Mouse (Mus musculus): ENCODE data around the gene Amdhd1. TPM values are rescaled to one million over a fixed set of nuclear protein-coding genes. Genes with fewer than 3 reads are reported as not detected.

Amdhd1 gene
- polyA plus RNA-seq, 1 experiment from 2014 or later: not detected

GRCm38 (mm10) chr10:93544172-93544571 lies 4.3 kb upstream of the Amdhd1 start:
- WGBS: 80% methylated on average over 5 of the region's 5 CpGs
- H3K4me1 ChIP-seq (ENCODE audit: control insufficient read depth, insufficient read depth, low read length): 0 out of 2 replicates have a peak, but pooled peaks cover 6% of the 10 kb centered on the region
- no peak overlapping the region for H3K27ac ChIP-seq (ENCODE audit: low read depth, low read length)
- H3K4me2 ChIP-seq (ENCODE audit: low read depth, low read length): no peak overlapping the region
- no peaks in the 10 kb centered on the region for H3K9me3 ChIP-seq (ENCODE audit: control insufficient read depth, low read length)
- no peak overlapping the region for H3K4me3 ChIP-seq (ENCODE audit: low read depth, low read length)
- no peaks in the 10 kb centered on the region for H3K27me3 ChIP-seq (ENCODE audit: control insufficient read depth, insufficient read depth, low read length)
- no peaks in the 10 kb centered on the region for H3K36me3 ChIP-seq (ENCODE audit: control insufficient read depth, insufficient read depth, low read length)
- no peak for ATAC-seq (ENCODE audit: low read depth)
- H3K9ac ChIP-seq (replicated peaks; ENCODE audit: low read depth, low read length): no peak overlapping the region

DNA sequence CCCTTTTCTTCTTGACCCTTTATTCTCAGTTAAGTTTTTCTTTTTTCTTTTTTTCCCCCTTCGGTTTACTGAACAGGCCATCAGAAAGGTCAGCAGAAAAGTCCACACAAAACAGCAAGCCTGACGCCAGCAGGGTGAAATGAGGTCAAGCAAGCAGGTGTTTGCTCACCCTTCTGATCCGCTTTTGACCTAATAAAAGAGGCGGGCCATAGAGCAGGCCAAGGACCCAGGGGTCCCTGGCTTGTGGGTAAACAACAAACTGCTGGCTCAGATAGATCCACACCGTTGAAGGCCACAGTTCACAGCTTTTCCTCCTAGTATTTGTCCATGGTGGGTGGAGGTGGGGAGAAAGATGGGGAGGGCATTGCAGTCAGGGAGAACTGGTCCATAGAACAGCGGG lies 3.3 kb upstream of the Amdhd1 start:
- no peak for ATAC-seq (ENCODE audit: low read depth)
- Histone ChIP-seq H3K4me1 (ENCODE audit: control insufficient read depth, insufficient read depth, low read length) (0 out of 2 replicates have a peak, but pooled peaks cover 6% of the 10 kb centered on the region), H3K27ac (ENCODE audit: low read depth, low read length) (no peak overlapping the region), H3K9ac (replicated peaks; ENCODE audit: low read depth, low read length) (no peak overlapping the region), H3K4me2 (ENCODE audit: low read depth, low read length) (no peak overlapping the region), H3K4me3 (ENCODE audit: low read depth, low read length) (no peak overlapping the region), H3K27me3 (ENCODE audit: control insufficient read depth, insufficient read depth, low read length) (no peaks in the 10 kb centered on the region), H3K36me3 (ENCODE audit: control insufficient read depth, insufficient read depth, low read length) (no peaks in the 10 kb centered on the region), H3K9me3 (ENCODE audit: control insufficient read depth, low read length) (no peaks in the 10 kb centered on the region)
- WGBS: 55% methylated on average over 6 of the region's 6 CpGs

DNA sequence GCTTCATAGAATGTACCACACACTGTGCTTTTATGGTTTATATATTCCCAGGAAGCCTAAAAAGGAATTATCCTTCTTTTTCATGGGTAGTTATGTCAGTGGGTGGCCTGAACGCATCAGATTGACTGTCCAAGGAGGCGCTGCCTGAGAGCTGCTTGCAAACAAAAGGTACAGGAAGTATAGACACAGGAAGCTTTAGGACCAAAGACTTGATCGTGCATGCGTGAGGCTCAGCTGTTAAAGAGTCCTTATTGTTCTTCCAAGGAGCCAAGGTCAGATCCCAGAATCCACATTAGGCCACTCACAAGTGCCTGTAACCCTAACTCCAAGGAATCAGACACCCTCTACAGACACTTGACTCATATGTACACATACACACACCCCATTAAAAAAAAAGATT lies 2.5 kb upstream of the Amdhd1 start:
- ATAC-seq (ENCODE audit: low read depth): no peak
- H3K9me3 ChIP-seq (ENCODE audit: control insufficient read depth, low read length): no peaks in the 10 kb centered on the region
- H3K4me2 ChIP-seq (ENCODE audit: low read depth, low read length): no peak overlapping the region
- no peak overlapping the region for H3K4me3 ChIP-seq (ENCODE audit: low read depth, low read length)
- H3K4me1 ChIP-seq (ENCODE audit: control insufficient read depth, insufficient read depth, low read length): 0 out of 2 replicates have a peak, but pooled peaks cover 6% of the 10 kb centered on the region
- H3K27ac ChIP-seq (ENCODE audit: low read depth, low read length): no peak overlapping the region
- H3K9ac ChIP-seq (replicated peaks; ENCODE audit: low read depth, low read length): no peak overlapping the region
- H3K27me3 ChIP-seq (ENCODE audit: control insufficient read depth, insufficient read depth, low read length): no peaks in the 10 kb centered on the region
- no peaks in the 10 kb centered on the region for H3K36me3 ChIP-seq (ENCODE audit: control insufficient read depth, insufficient read depth, low read length)
- 25% methylated on average over 4 of the region's 4 CpGs for WGBS

DNA sequence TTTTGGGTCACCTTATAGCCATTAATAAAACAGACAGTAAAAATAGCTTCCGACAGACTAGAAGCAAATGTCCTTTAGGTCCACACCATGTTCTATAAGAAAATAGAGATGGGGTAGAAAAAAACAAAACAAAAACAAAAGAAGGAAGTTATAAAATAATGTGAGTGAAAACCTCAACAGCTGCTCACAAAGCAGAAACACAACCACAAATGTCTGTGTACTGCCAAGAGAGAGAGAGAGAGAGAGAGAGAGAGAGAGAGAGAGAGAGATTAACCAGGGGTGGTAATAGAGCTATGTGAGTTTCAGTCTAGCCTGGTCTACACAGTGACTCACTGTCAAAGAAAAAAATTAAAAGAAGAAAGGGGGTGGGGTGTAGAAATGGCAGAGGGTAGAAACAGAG lies 1.8 kb upstream of the Amdhd1 start:
- H3K4me1 ChIP-seq (ENCODE audit: control insufficient read depth, insufficient read depth, low read length): 0 out of 2 replicates have a peak, but pooled peaks cover 6% of the 10 kb centered on the region
- H3K9me3 ChIP-seq (ENCODE audit: control insufficient read depth, low read length): no peaks in the 10 kb centered on the region
- no peaks in the 10 kb centered on the region for H3K36me3 ChIP-seq (ENCODE audit: control insufficient read depth, insufficient read depth, low read length)
- WGBS: 83% methylated on average over 1 of the region's 1 CpGs
- no peak overlapping the region for H3K4me2 ChIP-seq (ENCODE audit: low read depth, low read length)
- no peak overlapping the region for H3K4me3 ChIP-seq (ENCODE audit: low read depth, low read length)
- H3K9ac ChIP-seq (replicated peaks; ENCODE audit: low read depth, low read length): no peak overlapping the region
- no peak overlapping the region for H3K27ac ChIP-seq (ENCODE audit: low read depth, low read length)
- H3K27me3 ChIP-seq (ENCODE audit: control insufficient read depth, insufficient read depth, low read length): no peaks in the 10 kb centered on the region
- no peak for ATAC-seq (ENCODE audit: low read depth)

GRCm38 (mm10) chr10:93540431-93541210 lies 788 bp upstream of the Amdhd1 start, which contains the start of gene Ccdc38:
Ccdc38 (plus strand) TSS chr10:93540632.
- peak within 1 kb of the TSS; percentile 63 for H3K4me2 ChIP-seq (ENCODE audit: low read depth, low read length)
- H3K9ac ChIP-seq (replicated peaks; ENCODE audit: low read depth, low read length): 0 out of 2 replicates have a peak within 1 kb of the TSS, but pooled peaks have one; percentile 12
- no peaks in the 10 kb centered on the region for H3K36me3 ChIP-seq (ENCODE audit: control insufficient read depth, insufficient read depth, low read length)
- no peaks in the 10 kb centered on the region for H3K27me3 ChIP-seq (ENCODE audit: control insufficient read depth, insufficient read depth, low read length)
- no peak within 1 kb of the TSS for H3K27ac ChIP-seq (ENCODE audit: low read depth, low read length)
- H3K9me3 ChIP-seq (ENCODE audit: control insufficient read depth, low read length): no peaks in the 10 kb centered on the region
- H3K4me3 ChIP-seq (ENCODE audit: low read depth, low read length): peak within 1 kb of the TSS; percentile 27
- H3K4me1 ChIP-seq (ENCODE audit: control insufficient read depth, insufficient read depth, low read length): 0 out of 2 replicates have a peak, but pooled peaks cover 6% of the 10 kb centered on the region
- no peak for ATAC-seq (ENCODE audit: low read depth)
- 77% methylated on average over 17 of the region's 17 CpGs for whole genome bisulfite sequencing

GRCm38 (mm10) chr10:93538818-93539217 lies 1.0 kb downstream of the Amdhd1 start:
- no peaks in the 10 kb centered on the region for H3K36me3 ChIP-seq (ENCODE audit: control insufficient read depth, insufficient read depth, low read length)
- WGBS: 50% methylated on average over 6 of the region's 6 CpGs
- ATAC-seq (ENCODE audit: low read depth): no peak

DNA sequence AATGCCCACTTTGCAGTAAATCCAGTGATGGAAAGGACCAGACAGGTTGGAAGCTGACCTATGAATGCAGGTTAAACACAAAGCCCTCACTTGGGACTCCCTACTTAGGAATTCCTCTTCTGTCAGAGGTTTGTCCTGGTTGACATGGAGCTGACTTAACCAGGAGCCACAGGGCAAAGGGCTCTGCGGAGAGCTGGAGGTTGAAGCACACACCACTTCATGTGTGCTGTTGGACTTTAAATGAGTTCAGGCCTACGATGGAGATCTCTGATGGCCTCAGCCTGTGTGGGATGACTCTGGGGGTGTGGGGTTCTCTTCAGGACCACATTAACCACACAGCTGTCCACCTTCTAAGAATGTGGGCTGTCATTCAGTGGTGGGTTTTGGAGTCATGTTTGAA lies 1.5 kb downstream of the Amdhd1 start:
- ATAC-seq (ENCODE audit: low read depth): no peak
- 0 out of 2 replicates have a peak, but pooled peaks cover 6% of the 10 kb centered on the region for H3K4me1 ChIP-seq (ENCODE audit: control insufficient read depth, insufficient read depth, low read length)
- no peak overlapping the region for H3K9ac ChIP-seq (replicated peaks; ENCODE audit: low read depth, low read length)
- no peak overlapping the region for H3K4me3 ChIP-seq (ENCODE audit: low read depth, low read length)
- H3K27me3 ChIP-seq (ENCODE audit: control insufficient read depth, insufficient read depth, low read length): no peaks in the 10 kb centered on the region
- WGBS: 91% methylated on average over 2 of the region's 2 CpGs
- no peaks in the 10 kb centered on the region for H3K36me3 ChIP-seq (ENCODE audit: control insufficient read depth, insufficient read depth, low read length)
- H3K27ac ChIP-seq (ENCODE audit: low read depth, low read length): no peak overlapping the region
- H3K9me3 ChIP-seq (ENCODE audit: control insufficient read depth, low read length): no peaks in the 10 kb centered on the region
- no peak overlapping the region for H3K4me2 ChIP-seq (ENCODE audit: low read depth, low read length)

More at GRCm38 (mm10) chr10:93538818-93539217, 1.0 kb downstream of the Amdhd1 start:
- Histone ChIP-seq H3K4me1 (ENCODE audit: control insufficient read depth, insufficient read depth, low read length) (0 out of 2 replicates have a peak, but pooled peaks cover 6% of the 10 kb centered on the region), H3K4me3 (ENCODE audit: low read depth, low read length) (no peak overlapping the region), H3K9me3 (ENCODE audit: control insufficient read depth, low read length) (no peaks in the 10 kb centered on the region), H3K9ac (replicated peaks; ENCODE audit: low read depth, low read length) (no peak overlapping the region), H3K4me2 (ENCODE audit: low read depth, low read length) (no peak overlapping the region), H3K27me3 (ENCODE audit: control insufficient read depth, insufficient read depth, low read length) (no peaks in the 10 kb centered on the region), H3K27ac (ENCODE audit: low read depth, low read length) (no peak overlapping the region)

GRCm38 (mm10) chr10:93525329-93525728 lies 14.5 kb downstream of the Amdhd1 start:
- ATAC-seq (ENCODE audit: low read depth): no peak
- no peaks in the 10 kb centered on the region for H3K36me3 ChIP-seq (ENCODE audit: control insufficient read depth, insufficient read depth, low read length)
- 83% methylated on average over 1 of the region's 1 CpGs for WGBS

GRCm38 (mm10) chr10:93520994-93521393 lies 18.8 kb downstream of the Amdhd1 start:
- WGBS: 70% methylated on average over 4 of the region's 4 CpGs
- no peaks in the 10 kb centered on the region for H3K4me1 ChIP-seq (ENCODE audit: control insufficient read depth, insufficient read depth, low read length)
- no peaks in the 10 kb centered on the region for H3K36me3 ChIP-seq (ENCODE audit: control insufficient read depth, insufficient read depth, low read length)
- H3K27me3 ChIP-seq (ENCODE audit: control insufficient read depth, insufficient read depth, low read length): no peaks in the 10 kb centered on the region
- no peak for ATAC-seq (ENCODE audit: low read depth)
- H3K4me3 ChIP-seq (ENCODE audit: low read depth, low read length): no peak overlapping the region
- H3K27ac ChIP-seq (ENCODE audit: low read depth, low read length): no peak overlapping the region
- no peak overlapping the region for H3K4me2 ChIP-seq (ENCODE audit: low read depth, low read length)
- no peak overlapping the region for H3K9ac ChIP-seq (replicated peaks; ENCODE audit: low read depth, low read length)
- H3K9me3 ChIP-seq (ENCODE audit: control insufficient read depth, low read length): no peaks in the 10 kb centered on the region

More at GRCm38 (mm10) chr10:93525329-93525728, 14.5 kb downstream of the Amdhd1 start:
- Histone ChIP-seq H3K4me1 (ENCODE audit: control insufficient read depth, insufficient read depth, low read length) (no peaks in the 10 kb centered on the region), H3K4me2 (ENCODE audit: low read depth, low read length) (no peak overlapping the region), H3K27me3 (ENCODE audit: control insufficient read depth, insufficient read depth, low read length) (no peaks in the 10 kb centered on the region), H3K9me3 (ENCODE audit: control insufficient read depth, low read length) (no peaks in the 10 kb centered on the region), H3K4me3 (ENCODE audit: low read depth, low read length) (no peak overlapping the region), H3K27ac (ENCODE audit: low read depth, low read length) (no peak overlapping the region), H3K9ac (replicated peaks; ENCODE audit: low read depth, low read length) (no peak overlapping the region)

All from neural tube, embryonic 14.5 days (tissue).